Mouse (Mus musculus) neural tube, embryonic 11.5 days (tissue): Measurements from ENCODE around the gene Dnajc3. TPM values are rescaled to one million over a fixed set of nuclear protein-coding genes. Genes with fewer than 3 reads are reported as not detected.

ENCODE experiments used
- ATAC-seq: fragments of 200-750 bp; cut with Nextera tagmentation; 2 replicates; pipeline ENCODE4 v1.8.0; 2017; ENCODE audit warnings: moderate number of reproducible peaks, mild to moderate bottlenecking, moderate TSS enrichment, moderate library complexity; ENCODE audit not compliant: insufficient read depth, low FRiP score, low TSS enrichment
- DNase-seq: peaks from one replicate; pipeline ENCODE4 v3.0.0-alpha.2; 2015; ENCODE audit warnings: low spot score
- H3K27ac ChIP-seq: fragments of 300-500 bp; sonication (generic); 2 replicates; pipeline ENCODE4 v1.5.1; 2014; ENCODE audit warnings: low read depth, mild to moderate bottlenecking, low read length
- H3K27me3 ChIP-seq: fragments of 300-500 bp; sonication (generic); 2 replicates; pipeline ENCODE4 v1.6.1; 2014; ENCODE audit warnings: mild to moderate bottlenecking, low read length, mixed read lengths; ENCODE audit not compliant: control insufficient read depth, insufficient read depth
- H3K36me3 ChIP-seq: fragments of 300-500 bp; sonication (generic); 2 replicates; pipeline ENCODE4 v1.6.1; 2014; ENCODE audit warnings: mild to moderate bottlenecking, low read length, moderate library complexity, mixed read lengths; ENCODE audit not compliant: control insufficient read depth, insufficient read depth
- H3K4me1 ChIP-seq: fragments of 300-500 bp; sonication (generic); 2 replicates; pipeline ENCODE4 v1.6.1; 2014; ENCODE audit warnings: low read length, mixed read lengths; ENCODE audit not compliant: control insufficient read depth, insufficient read depth
- H3K4me2 ChIP-seq: fragments of 300-500 bp; sonication (generic); 2 replicates; pipeline ENCODE4 v1.6.1; 2014; ENCODE audit warnings: low read depth, mild to moderate bottlenecking, moderate library complexity
- H3K4me3 ChIP-seq: fragments of 300-500 bp; sonication (generic); 2 replicates; pipeline ENCODE4 v1.5.1; 2014; ENCODE audit warnings: low read depth, low read length
- H3K9ac ChIP-seq: fragments of 300-500 bp; sonication (generic); 2 replicates; pipeline ENCODE4 v1.6.1; 2014; ENCODE audit warnings: mild to moderate bottlenecking, low read length
- H3K9me3 ChIP-seq: fragments of 300-500 bp; sonication (generic); 2 replicates; pipeline ENCODE4 v1.6.1; 2016; ENCODE audit warnings: low read length; ENCODE audit not compliant: control insufficient read depth
- WGBS: fragments of 180-500 bp; shearing (Covaris S2); extraction: QIAGEN DNeasy Blood & Tissue Kit; methylation state at CpG from one replicate; pipeline ENCODE4 v1.1.7; 2014; 5-methylcytosine and 5-hydroxymethylcytosine counted together
- polyA plus RNA-seq: library from polyadenylated mRNA; unstranded; fragments of >200 nt; fragmentation: Nextera tagmentation; extraction: Ambion mirVana; gene quantifications from 2 replicates; pipeline ENCODE4 v1.2.1, GENCODE M21; 2014

Gene Dnajc3
- polyA plus RNA-seq, 1 experiment from 2014 or later, result 36.0 TPM

- Histone ChIP-seq H3K9ac (no peak overlapping the region), H3K27me3 (no peaks in the 10 kb centered on the region), H3K4me2 (no peak overlapping the region), H3K36me3 (peaks cover 2% of the 10 kb centered on the region), H3K27ac (no peak overlapping the region), H3K4me3 (no peak overlapping the region), H3K4me1 (no peaks in the 10 kb centered on the region), H3K9me3 (no peaks in the 10 kb centered on the region)
- ATAC-seq (no peak), DNase-seq (no peak)
- 94% methylated on average over 3 of the region's 3 CpGs for WGBS
Measured at GRCm38 (mm10) chr14:118958010-118958409, 20.2 kb downstream of the Dnajc3 start.

GRCm38 (mm10) chr14:118965356-118966000 is 27.7 kb downstream of the Dnajc3 start:
- Histone ChIP-seq H3K4me2 (no peak overlapping the region), H3K27ac (no peak overlapping the region), H3K9ac (no peak overlapping the region), H3K36me3 (peaks cover 2% of the 10 kb centered on the region; the same call in 1 of the 2 replicates), H3K9me3 (no peaks in the 10 kb centered on the region), H3K27me3 (no peaks in the 10 kb centered on the region), H3K4me1 (no peaks in the 10 kb centered on the region), H3K4me3 (no peak overlapping the region)
- WGBS, result 93% methylated on average over 4 of the region's 4 CpGs
- DNase-seq (no peak), ATAC-seq (no peak)

GRCm38 (mm10) chr14:118967646-118968045 is 29.9 kb downstream of the Dnajc3 start:
- WGBS, result 89% methylated on average over 7 of the region's 7 CpGs
- no peak overlapping the region for H3K9ac ChIP-seq
- no peaks in the 10 kb centered on the region for H3K4me1 ChIP-seq
- H3K36me3 ChIP-seq, result peaks cover 7% of the 10 kb centered on the region
- no peak overlapping the region for H3K27ac ChIP-seq
- H3K27me3 ChIP-seq, result no peaks in the 10 kb centered on the region
- no peak for ATAC-seq
- H3K9me3 ChIP-seq, result no peaks in the 10 kb centered on the region
- DNase-seq, result no peak
- no peak overlapping the region for H3K4me3 ChIP-seq
- H3K4me2 ChIP-seq, result no peak overlapping the region

- Histone ChIP-seq H3K4me3 (no peak overlapping the region), H3K9me3 (no peaks in the 10 kb centered on the region), H3K27ac (no peak overlapping the region), H3K36me3 (peaks cover 7% of the 10 kb centered on the region), H3K27me3 (no peaks in the 10 kb centered on the region), H3K4me2 (no peak overlapping the region), H3K4me1 (no peaks in the 10 kb centered on the region), H3K9ac (no peak overlapping the region)
- 95% methylated on average over 6 of the region's 6 CpGs for WGBS
- no peak for DNase-seq
- ATAC-seq, result no peak
Measured at GRCm38 (mm10) chr14:118972268-118972667, 34.5 kb downstream of the Dnajc3 start.

DNA sequence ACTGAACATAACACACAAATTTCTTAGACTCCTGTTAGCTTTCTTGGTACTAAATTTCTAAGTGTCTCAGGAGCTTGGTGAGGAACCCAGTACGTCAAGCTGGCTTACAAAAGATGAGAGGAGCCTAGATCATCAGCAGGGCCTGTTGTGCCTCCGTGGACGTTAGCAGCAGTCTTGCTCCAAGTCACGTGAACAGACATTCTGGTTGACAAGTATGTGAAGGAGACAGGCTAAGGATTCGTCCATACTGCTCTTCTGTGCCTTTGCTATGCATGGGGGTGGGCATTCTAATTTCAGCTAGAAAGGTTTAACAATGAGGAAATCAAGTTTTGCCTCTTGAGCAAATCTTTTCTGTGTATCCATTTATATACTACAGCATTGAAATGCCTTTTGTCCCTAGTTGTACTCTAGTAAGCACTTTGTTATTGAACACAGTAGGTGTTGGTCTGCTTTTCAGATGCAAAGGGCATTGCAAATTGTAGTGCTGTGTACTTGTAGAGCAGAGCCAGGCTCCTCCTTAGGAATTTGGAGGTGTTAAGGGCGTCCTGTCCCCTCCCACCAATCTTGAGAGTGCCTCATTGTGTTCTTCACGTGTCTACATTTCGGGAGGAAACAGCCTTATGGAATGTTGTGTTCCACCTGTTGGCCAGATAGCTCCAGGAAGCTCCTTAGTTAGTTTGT is 39.5 kb downstream of the Dnajc3 start:
- Histone ChIP-seq H3K27me3 (no peaks in the 10 kb centered on the region), H3K27ac (no peak overlapping the region), H3K4me3 (no peak overlapping the region), H3K9me3 (no peaks in the 10 kb centered on the region), H3K36me3 (peaks cover 4% of the 10 kb centered on the region; the same call in 1 of the 2 replicates), H3K4me2 (no peak overlapping the region), H3K9ac (no peak overlapping the region), H3K4me1 (no peaks in the 10 kb centered on the region)
- WGBS, result 73% methylated on average over 8 of the region's 8 CpGs
- DNase-seq (no peak), ATAC-seq (no peak)

- Histone ChIP-seq H3K9me3 (no peaks in the 10 kb centered on the region), H3K9ac (no peak overlapping the region), H3K4me1 (no peaks in the 10 kb centered on the region), H3K4me2 (no peak overlapping the region), H3K4me3 (no peak overlapping the region), H3K36me3 (no peaks in the 10 kb centered on the region), H3K27me3 (no peaks in the 10 kb centered on the region), H3K27ac (no peak overlapping the region)
- 86% methylated on average over 7 of the region's 7 CpGs for WGBS
- ATAC-seq (no peak), DNase-seq (no peak)
Measured at GRCm38 (mm10) chr14:118979571-118980325, 42.0 kb downstream of the Dnajc3 start.

GRCm38 (mm10) chr14:118980358-118980757 is 42.6 kb downstream of the Dnajc3 start:
- Histone ChIP-seq H3K9me3 (no peaks in the 10 kb centered on the region), H3K36me3 (no peaks in the 10 kb centered on the region), H3K27me3 (no peaks in the 10 kb centered on the region), H3K27ac (no peak overlapping the region), H3K4me2 (no peak overlapping the region), H3K4me3 (no peak overlapping the region), H3K4me1 (no peaks in the 10 kb centered on the region), H3K9ac (no peak overlapping the region)
- DNase-seq, result no peak
- no peak for ATAC-seq
- WGBS, result 76% methylated on average over 5 of the region's 5 CpGs

GRCm38 (mm10) chr14:118980890-118981289 is 43.1 kb downstream of the Dnajc3 start:
- H3K4me1 ChIP-seq, result no peaks in the 10 kb centered on the region
- no peak for DNase-seq
- no peak overlapping the region for H3K9ac ChIP-seq
- H3K27me3 ChIP-seq, result no peaks in the 10 kb centered on the region
- no peak overlapping the region for H3K27ac ChIP-seq
- H3K36me3 ChIP-seq, result no peaks in the 10 kb centered on the region
- H3K9me3 ChIP-seq, result no peaks in the 10 kb centered on the region
- WGBS, result 93% methylated on average over 8 of the region's 8 CpGs
- H3K4me2 ChIP-seq, result no peak overlapping the region
- no peak overlapping the region for H3K4me3 ChIP-seq
- no peak for ATAC-seq
